Mouse (Mus musculus) heart, postnatal 0 days (tissue): ENCODE results near the gene Tanc1.

Experiments used
- CTCF ChIP-seq: IDR thresholded peaks from 2 replicates; pipeline ENCODE4 v1.5.1; 2016; ENCODE audit warnings: antibody characterized with exemption, control low read depth, low read depth
- EP300 ChIP-seq: IDR thresholded peaks from 2 replicates; pipeline ENCODE4 v1.6.1; 2016; ENCODE audit warnings: antibody characterized with exemption, low read depth

GRCm38 (mm10) chr2:59616890-59617289 is 5.0 kb downstream of the Tanc1 start:
- no peak for TF ChIP-seq EP300
- no peak for TF ChIP-seq CTCF
